Mouse (Mus musculus): ENCODE measurements around the gene Chid1. TPM values are rescaled to one million over a fixed set of nuclear protein-coding genes. Genes with fewer than 3 reads are reported as not detected.

Chid1 gene
- polyA plus RNA-seq, 1 experiment from 2014 or later: 20.5 TPM

GRCm38 (mm10) chr7:141506278-141506677, 33.4 kb downstream of the Chid1 start:
- H3K4me3 ChIP-seq (ENCODE audit: low read depth, low read length): no peak overlapping the region
- H3K27ac ChIP-seq (ENCODE audit: low read depth, low read length): peak overlapping the region; percentile 31
- H3K27me3 ChIP-seq (replicated peaks; ENCODE audit: control insufficient read depth, insufficient read depth, low read length): no peaks in the 10 kb centered on the region
- H3K9ac ChIP-seq (ENCODE audit: low read depth, low read length): no peak overlapping the region
- H3K36me3 ChIP-seq (ENCODE audit: control insufficient read depth, insufficient read depth): peaks cover 6% of the 10 kb centered on the region; the same call in 1 of the 2 replicates
- no peaks in the 10 kb centered on the region for H3K4me1 ChIP-seq (replicated peaks; ENCODE audit: control insufficient read depth, insufficient read depth, low read length)
- 55% methylated on average over 2 of the region's 2 CpGs for WGBS
- no peaks in the 10 kb centered on the region for H3K9me3 ChIP-seq (ENCODE audit: control insufficient read depth)
- peak; percentile 29 for ATAC-seq
- H3K4me2 ChIP-seq (replicated peaks; ENCODE audit: low read depth): no peak overlapping the region
- no peak for TF ChIP-seq CTCF (IDR thresholded peaks at IDR 0.05; ENCODE audit: low read depth)

DNA sequence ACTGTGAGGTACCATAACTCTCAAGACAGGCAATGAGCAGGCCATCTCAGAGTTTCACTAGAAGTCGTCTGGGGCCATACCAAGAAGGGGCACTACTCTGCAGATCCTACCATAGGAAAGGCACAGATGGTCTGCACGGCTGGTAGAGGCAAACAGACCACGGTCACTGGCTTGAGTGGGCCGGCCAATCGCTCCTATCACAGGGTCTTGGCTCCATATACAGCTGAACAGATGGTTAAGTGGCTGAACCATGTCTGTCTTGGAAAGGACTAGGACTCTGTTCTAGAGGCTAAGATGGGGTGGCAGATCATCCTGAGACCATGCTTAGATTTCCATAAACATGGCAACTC, 37.1 kb downstream of the Chid1 start:
- Histone ChIP-seq H3K4me3 (ENCODE audit: low read depth, low read length) (no peak overlapping the region), H3K9ac (ENCODE audit: low read depth, low read length) (no peak overlapping the region), H3K9me3 (ENCODE audit: control insufficient read depth) (no peaks in the 10 kb centered on the region), H3K27me3 (replicated peaks; ENCODE audit: control insufficient read depth, insufficient read depth, low read length) (no peaks in the 10 kb centered on the region), H3K4me1 (replicated peaks; ENCODE audit: control insufficient read depth, insufficient read depth, low read length) (no peaks in the 10 kb centered on the region), H3K27ac (ENCODE audit: low read depth, low read length) (no peak overlapping the region), H3K36me3 (ENCODE audit: control insufficient read depth, insufficient read depth) (peaks cover 7% of the 10 kb centered on the region; the same call in 1 of the 2 replicates), H3K4me2 (replicated peaks; ENCODE audit: low read depth) (no peak overlapping the region)
- no peak for TF ChIP-seq CTCF (IDR thresholded peaks at IDR 0.05; ENCODE audit: low read depth)
- no peak for ATAC-seq
- WGBS: 86% methylated on average over 5 of the region's 5 CpGs

- Histone ChIP-seq H3K9ac (ENCODE audit: low read depth, low read length) (no peak overlapping the region), H3K4me3 (ENCODE audit: low read depth, low read length) (no peak overlapping the region), H3K4me1 (replicated peaks; ENCODE audit: control insufficient read depth, insufficient read depth, low read length) (no peaks in the 10 kb centered on the region), H3K9me3 (ENCODE audit: control insufficient read depth) (no peaks in the 10 kb centered on the region), H3K27ac (ENCODE audit: low read depth, low read length) (no peak overlapping the region), H3K27me3 (replicated peaks; ENCODE audit: control insufficient read depth, insufficient read depth, low read length) (no peaks in the 10 kb centered on the region), H3K4me2 (replicated peaks; ENCODE audit: low read depth) (no peak overlapping the region), H3K36me3 (ENCODE audit: control insufficient read depth, insufficient read depth) (peaks cover 7% of the 10 kb centered on the region; the same call in 1 of the 2 replicates)
- 84% methylated on average over 7 of the region's 7 CpGs for WGBS
- no peak for ATAC-seq
- no peak for TF ChIP-seq CTCF (IDR thresholded peaks at IDR 0.05; ENCODE audit: low read depth)
Measured at GRCm38 (mm10) chr7:141501820-141502555, 37.7 kb downstream of the Chid1 start.

DNA sequence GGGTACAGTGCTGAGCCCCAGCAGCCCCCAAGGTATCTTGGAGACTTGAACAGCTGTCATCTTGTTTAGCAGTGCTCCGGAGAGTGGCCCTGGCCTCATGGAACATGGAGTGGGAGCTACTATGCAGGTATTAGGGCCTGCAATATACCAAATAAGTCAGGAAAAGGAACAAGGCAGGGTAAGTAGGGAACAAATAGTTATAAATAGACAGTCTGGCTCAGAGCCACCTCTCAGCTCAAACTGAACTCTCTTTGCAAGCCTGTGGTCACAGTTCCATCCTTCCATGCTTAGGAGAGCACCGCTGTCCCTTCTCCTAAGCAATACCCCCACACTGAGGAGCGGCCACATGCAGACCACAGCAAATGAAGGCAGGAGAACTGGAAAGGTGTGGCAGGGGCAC, 42.1 kb downstream of the Chid1 start:
- H3K4me3 ChIP-seq (ENCODE audit: low read depth, low read length): no peak overlapping the region
- H3K27me3 ChIP-seq (replicated peaks; ENCODE audit: control insufficient read depth, insufficient read depth, low read length): no peaks in the 10 kb centered on the region
- H3K36me3 ChIP-seq (ENCODE audit: control insufficient read depth, insufficient read depth): peaks cover 27% of the 10 kb centered on the region
- no peaks in the 10 kb centered on the region for H3K9me3 ChIP-seq (ENCODE audit: control insufficient read depth)
- H3K27ac ChIP-seq (ENCODE audit: low read depth, low read length): no peak overlapping the region
- H3K4me2 ChIP-seq (replicated peaks; ENCODE audit: low read depth): no peak overlapping the region
- WGBS: 92% methylated on average over 3 of the region's 3 CpGs
- TF ChIP-seq CTCF (IDR thresholded peaks at IDR 0.05; ENCODE audit: low read depth): no peak
- no peak overlapping the region for H3K9ac ChIP-seq (ENCODE audit: low read depth, low read length)
- no peak for ATAC-seq
- no peaks in the 10 kb centered on the region for H3K4me1 ChIP-seq (replicated peaks; ENCODE audit: control insufficient read depth, insufficient read depth, low read length)

DNA sequence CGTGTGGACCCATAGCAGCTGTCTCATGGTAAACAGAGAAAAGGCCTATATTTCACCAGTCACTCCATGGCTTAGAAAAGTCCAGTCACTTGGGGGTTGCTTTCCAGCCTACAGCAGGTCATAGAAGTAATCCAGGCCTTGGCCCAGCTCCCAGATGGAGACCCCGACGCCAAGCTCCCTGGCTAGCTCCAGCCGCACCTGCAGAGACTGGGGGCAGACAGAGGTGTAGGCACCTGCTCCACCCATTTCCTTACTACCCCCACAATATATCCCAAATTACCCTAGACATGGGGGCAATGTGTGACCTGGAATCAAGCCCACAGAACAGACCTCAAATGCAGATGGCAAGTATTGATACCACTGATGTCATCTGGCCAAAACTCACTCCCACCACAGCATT, 43.7 kb downstream of the Chid1 start:
- Histone ChIP-seq H3K4me2 (replicated peaks; ENCODE audit: low read depth) (no peak overlapping the region), H3K9me3 (ENCODE audit: control insufficient read depth) (no peaks in the 10 kb centered on the region), H3K4me3 (ENCODE audit: low read depth, low read length) (no peak overlapping the region), H3K36me3 (ENCODE audit: control insufficient read depth, insufficient read depth) (peaks cover 40% of the 10 kb centered on the region), H3K4me1 (replicated peaks; ENCODE audit: control insufficient read depth, insufficient read depth, low read length) (no peaks in the 10 kb centered on the region), H3K27ac (ENCODE audit: low read depth, low read length) (no peak overlapping the region), H3K9ac (ENCODE audit: low read depth, low read length) (no peak overlapping the region), H3K27me3 (replicated peaks; ENCODE audit: control insufficient read depth, insufficient read depth, low read length) (no peaks in the 10 kb centered on the region)
- no peak for TF ChIP-seq CTCF (IDR thresholded peaks at IDR 0.05; ENCODE audit: low read depth)
- 90% methylated on average over 4 of the region's 4 CpGs for WGBS
- no peak for ATAC-seq

- Histone ChIP-seq H3K4me3 (ENCODE audit: low read depth, low read length) (no peak overlapping the region), H3K9me3 (ENCODE audit: control insufficient read depth) (no peaks in the 10 kb centered on the region), H3K9ac (ENCODE audit: low read depth, low read length) (no peak overlapping the region), H3K27me3 (replicated peaks; ENCODE audit: control insufficient read depth, insufficient read depth, low read length) (no peaks in the 10 kb centered on the region), H3K4me1 (replicated peaks; ENCODE audit: control insufficient read depth, insufficient read depth, low read length) (no peaks in the 10 kb centered on the region), H3K4me2 (replicated peaks; ENCODE audit: low read depth) (no peak overlapping the region), H3K27ac (ENCODE audit: low read depth, low read length) (no peak overlapping the region), H3K36me3 (ENCODE audit: control insufficient read depth, insufficient read depth) (peaks cover 43% of the 10 kb centered on the region)
- whole genome bisulfite sequencing: 87% methylated on average over 2 of the region's 2 CpGs
- ATAC-seq: no peak
- no peak for TF ChIP-seq CTCF (IDR thresholded peaks at IDR 0.05; ENCODE audit: low read depth)
Measured at GRCm38 (mm10) chr7:141495379-141495778, 44.3 kb downstream of the Chid1 start.

Measured in intestine, postnatal 0 days (tissue).